Mouse (Mus musculus) right cerebral cortex, adult 18-20 months (tissue): ENCODE measurements at regions not wholly inside any gene's neighbourhood (a gene's known extent, or its start where the extent isn't known, plus 50 kb on each side); places are given as distances from the start of the nearest gene placed in this dataset.
A peak's percentile ranks its signal among the peaks of the same experiment; 100 is the strongest.

ENCODE experiments used
- DNase-seq: peaks from one replicate; pipeline ENCODE4 v3.0.0; 2022; ENCODE audit warnings: mixed read lengths

- no peak for DNase-seq
These were observed 2113.7 kb upstream of the 5930422O12Rik start for GRCm38 (mm10) chr8:31314692-31315358.

- DNase-seq: no peak
These were observed 2113.2 kb upstream of the 5930422O12Rik start for GRCm38 (mm10) chr8:31315359-31315705.

- DNase-seq: no peak
These were observed 2094.8 kb upstream of the 5930422O12Rik start for GRCm38 (mm10) chr8:31333545-31334297.

GRCm38 (mm10) chr8:31348504-31348903 lies 2080.0 kb upstream of the 5930422O12Rik start:
- DNase-seq: no peak

- no peak for DNase-seq
These were observed 2058.9 kb upstream of the 5930422O12Rik start for GRCm38 (mm10) chr8:31369636-31370035.

- DNase-seq: no peak
These were observed 2058.1 kb upstream of the 5930422O12Rik start for GRCm38 (mm10) chr8:31370137-31371010.

GRCm38 (mm10) chr8:31371656-31372055 lies 2056.9 kb upstream of the 5930422O12Rik start:
- no peak for DNase-seq

- no peak for DNase-seq
These were observed 2056.1 kb upstream of the 5930422O12Rik start for GRCm38 (mm10) chr8:31372397-31372796.

- DNase-seq: no peak
These were observed 2055.2 kb upstream of the 5930422O12Rik start for GRCm38 (mm10) chr8:31373140-31373787.

- no peak for DNase-seq
These were observed 2050.7 kb upstream of the 5930422O12Rik start for GRCm38 (mm10) chr8:31377698-31378334.

- DNase-seq: no peak
These were observed 2023.7 kb upstream of the 5930422O12Rik start for GRCm38 (mm10) chr8:31404811-31405210.

- DNase-seq: no peak
These were observed 2006.3 kb upstream of the 5930422O12Rik start for GRCm38 (mm10) chr8:31422241-31422640.

- DNase-seq: peak; percentile 5
These were observed 2000.8 kb upstream of the 5930422O12Rik start for GRCm38 (mm10) chr8:31427706-31428105.

GRCm38 (mm10) chr8:31436445-31437191 lies 1991.9 kb upstream of the 5930422O12Rik start:
- no peak for DNase-seq

- DNase-seq: no peak
These were observed 1983.7 kb upstream of the 5930422O12Rik start for GRCm38 (mm10) chr8:31444834-31445233.

GRCm38 (mm10) chr8:31447984-31448383 lies 1980.5 kb upstream of the 5930422O12Rik start:
- DNase-seq: no peak

GRCm38 (mm10) chr8:31454736-31455391 lies 1973.6 kb upstream of the 5930422O12Rik start:
- no peak for DNase-seq

GRCm38 (mm10) chr8:31460349-31460748 lies 1968.2 kb upstream of the 5930422O12Rik start:
- DNase-seq: no peak
